Mouse (Mus musculus): ENCODE measurements around the gene Gm11492. TPM values are rescaled to one million over a fixed set of nuclear protein-coding genes. Genes with fewer than 3 reads are reported as not detected.

Gm11492 gene
- polyA plus RNA-seq (2015; fragmentation: Nextera tagmentation; extraction: Ambion mirVana), result not detected in 2 replicates

DNA sequence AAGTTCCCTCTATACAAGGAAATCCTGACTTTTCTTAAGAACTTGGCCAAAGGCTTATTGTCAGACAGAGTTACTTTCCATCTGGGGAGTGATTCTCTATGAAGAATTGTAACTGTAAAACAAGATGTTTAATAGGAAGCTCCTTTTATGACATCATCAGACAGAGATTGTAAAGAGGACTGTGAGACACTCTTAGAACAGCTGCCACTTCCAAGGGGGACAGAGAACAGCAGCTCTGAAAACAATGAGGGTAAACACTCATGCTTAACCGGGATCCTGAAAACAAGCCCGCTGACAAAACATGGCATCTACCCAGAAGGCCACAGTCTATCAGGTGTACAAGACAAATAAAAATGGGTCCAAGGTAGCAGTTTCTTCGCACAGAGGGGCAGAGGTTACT lies at the start of gene Gm11492:
Gm11492 (plus strand) TSS at position 153 of the 400 bp plus-strand sequence.
- Histone ChIP-seq H3K27ac (ENCODE audit: low read depth, low read length) (no peak within 1 kb of the TSS), H3K27me3 (replicated peaks; ENCODE audit: control insufficient read depth, insufficient read depth, low read length) (no peaks in the 10 kb centered on the region), H3K36me3 (ENCODE audit: control insufficient read depth, insufficient read depth) (no peaks in the 10 kb centered on the region), H3K9me3 (ENCODE audit: control insufficient read depth) (no peaks in the 10 kb centered on the region), H3K4me2 (replicated peaks; ENCODE audit: low read depth) (no peak within 1 kb of the TSS), H3K9ac (ENCODE audit: low read depth, low read length) (no peak within 1 kb of the TSS), H3K4me3 (ENCODE audit: low read depth, low read length) (no peak within 1 kb of the TSS), H3K4me1 (replicated peaks; ENCODE audit: control insufficient read depth, insufficient read depth, low read length) (no peaks in the 10 kb centered on the region)
- ATAC-seq, result no peak
- WGBS, result 60% methylated on average over 3 of the region's 3 CpGs
- no peak for TF ChIP-seq CTCF (IDR thresholded peaks at IDR 0.05; ENCODE audit: low read depth)

- 5% methylated on average over 2 of the region's 2 CpGs for WGBS
- peak; percentile 80 for ATAC-seq
- no peak overlapping the region for H3K4me2 ChIP-seq (replicated peaks; ENCODE audit: low read depth)
These were observed 47.2 kb upstream of the Gm11492 start for GRCm38 (mm10) chr11:87519260-87519659.

DNA sequence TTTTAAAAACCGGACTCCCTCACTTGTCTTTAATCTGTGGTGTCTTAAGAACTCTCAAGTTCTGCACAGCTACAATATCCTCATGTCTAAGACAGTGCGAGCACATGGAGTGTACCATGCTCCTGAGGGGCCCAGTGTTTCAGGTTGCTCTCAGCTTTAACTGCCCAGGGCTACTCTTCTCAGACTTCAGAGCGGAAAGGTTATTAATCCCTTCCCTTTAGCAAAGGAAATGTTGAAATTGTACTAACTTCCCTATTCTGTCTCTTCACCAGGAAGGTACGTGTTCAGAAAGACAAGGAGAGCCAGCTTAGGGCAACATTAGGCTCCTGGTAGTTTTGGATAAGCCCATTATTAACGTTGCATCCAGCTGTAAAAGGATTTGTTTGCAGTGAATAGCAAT lies 43.0 kb upstream of the Gm11492 start:
- Histone ChIP-seq H3K27ac (ENCODE audit: low read depth, low read length) (no peak overlapping the region), H3K9ac (ENCODE audit: low read depth, low read length) (no peak overlapping the region), H3K4me2 (replicated peaks; ENCODE audit: low read depth) (no peak overlapping the region), H3K27me3 (replicated peaks; ENCODE audit: control insufficient read depth, insufficient read depth, low read length) (no peaks in the 10 kb centered on the region), H3K9me3 (ENCODE audit: control insufficient read depth) (no peaks in the 10 kb centered on the region), H3K36me3 (ENCODE audit: control insufficient read depth, insufficient read depth) (no peaks in the 10 kb centered on the region), H3K4me1 (replicated peaks; ENCODE audit: control insufficient read depth, insufficient read depth, low read length) (no peaks in the 10 kb centered on the region), H3K4me3 (ENCODE audit: low read depth, low read length) (no peak overlapping the region)
- no peak for ATAC-seq
- TF ChIP-seq CTCF (IDR thresholded peaks at IDR 0.05; ENCODE audit: low read depth), result no peak
- WGBS, result 66% methylated on average over 5 of the region's 5 CpGs

More at GRCm38 (mm10) chr11:87519260-87519659, 47.2 kb upstream of the Gm11492 start:
- no peaks in the 10 kb centered on the region for H3K9me3 ChIP-seq (ENCODE audit: control insufficient read depth)
- H3K4me3 ChIP-seq (ENCODE audit: low read depth, low read length), result no peak overlapping the region
- no peak overlapping the region for H3K27ac ChIP-seq (ENCODE audit: low read depth, low read length)
- H3K4me1 ChIP-seq (replicated peaks; ENCODE audit: control insufficient read depth, insufficient read depth, low read length), result no peaks in the 10 kb centered on the region
- peak; percentile 90 for TF ChIP-seq CTCF (IDR thresholded peaks at IDR 0.05; ENCODE audit: low read depth)
- H3K9ac ChIP-seq (ENCODE audit: low read depth, low read length), result no peak overlapping the region
- H3K36me3 ChIP-seq (ENCODE audit: control insufficient read depth, insufficient read depth), result no peaks in the 10 kb centered on the region
- no peaks in the 10 kb centered on the region for H3K27me3 ChIP-seq (replicated peaks; ENCODE audit: control insufficient read depth, insufficient read depth, low read length)

DNA sequence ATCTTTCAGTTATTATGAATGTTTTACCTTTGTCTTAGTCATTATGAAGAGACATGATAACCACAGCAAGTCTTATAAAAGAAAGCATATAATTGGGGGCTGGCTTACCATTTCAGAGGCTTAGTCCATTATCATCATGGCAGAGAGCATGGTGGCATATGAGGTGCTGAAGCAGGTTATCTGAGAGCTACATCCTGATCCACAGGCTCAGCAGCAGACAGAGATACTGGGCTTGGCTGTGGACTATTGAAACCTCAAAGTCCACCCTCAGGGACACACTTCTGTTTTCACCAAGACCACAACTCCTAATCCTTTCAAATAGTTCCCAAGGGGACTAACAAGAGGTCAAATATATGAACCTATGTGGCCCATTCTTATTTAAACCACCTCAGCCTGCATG lies 42.5 kb upstream of the Gm11492 start:
- H3K4me3 ChIP-seq (ENCODE audit: low read depth, low read length), result no peak overlapping the region
- no peak overlapping the region for H3K4me2 ChIP-seq (replicated peaks; ENCODE audit: low read depth)
- no peak for TF ChIP-seq CTCF (IDR thresholded peaks at IDR 0.05; ENCODE audit: low read depth)
- no peak overlapping the region for H3K9ac ChIP-seq (ENCODE audit: low read depth, low read length)
- no peak overlapping the region for H3K27ac ChIP-seq (ENCODE audit: low read depth, low read length)
- H3K4me1 ChIP-seq (replicated peaks; ENCODE audit: control insufficient read depth, insufficient read depth, low read length), result no peaks in the 10 kb centered on the region
- H3K27me3 ChIP-seq (replicated peaks; ENCODE audit: control insufficient read depth, insufficient read depth, low read length), result no peaks in the 10 kb centered on the region
- no peak for ATAC-seq
- no peaks in the 10 kb centered on the region for H3K36me3 ChIP-seq (ENCODE audit: control insufficient read depth, insufficient read depth)
- no peaks in the 10 kb centered on the region for H3K9me3 ChIP-seq (ENCODE audit: control insufficient read depth)

DNA sequence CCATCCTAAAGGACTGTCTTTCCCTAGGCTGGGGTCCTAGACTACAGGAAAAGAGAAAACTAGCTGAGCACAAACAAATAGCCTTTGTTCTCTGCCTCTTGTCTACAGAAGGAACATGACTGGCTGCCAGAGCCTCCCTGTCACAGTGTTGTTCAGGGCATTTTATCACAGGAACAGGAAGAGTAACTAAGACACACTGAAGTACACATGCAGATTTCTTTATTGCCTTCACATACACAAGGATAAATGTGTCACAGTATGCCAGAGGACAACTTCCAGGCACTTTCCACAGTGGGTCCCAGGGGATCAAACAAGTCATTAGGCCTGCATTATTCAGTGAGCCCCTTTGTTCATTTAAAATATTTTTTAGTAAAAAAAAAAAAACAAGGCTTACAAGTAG lies 41.7 kb upstream of the Gm11492 start:
- no peaks in the 10 kb centered on the region for H3K9me3 ChIP-seq (ENCODE audit: control insufficient read depth)
- no peak for ATAC-seq
- no peaks in the 10 kb centered on the region for H3K27me3 ChIP-seq (replicated peaks; ENCODE audit: control insufficient read depth, insufficient read depth, low read length)
- H3K4me3 ChIP-seq (ENCODE audit: low read depth, low read length), result no peak overlapping the region
- no peaks in the 10 kb centered on the region for H3K36me3 ChIP-seq (ENCODE audit: control insufficient read depth, insufficient read depth)
- no peak overlapping the region for H3K9ac ChIP-seq (ENCODE audit: low read depth, low read length)
- TF ChIP-seq CTCF (IDR thresholded peaks at IDR 0.05; ENCODE audit: low read depth), result no peak
- H3K4me2 ChIP-seq (replicated peaks; ENCODE audit: low read depth), result no peak overlapping the region
- H3K27ac ChIP-seq (ENCODE audit: low read depth, low read length), result no peak overlapping the region
- H3K4me1 ChIP-seq (replicated peaks; ENCODE audit: control insufficient read depth, insufficient read depth, low read length), result no peaks in the 10 kb centered on the region

- no peak for TF ChIP-seq CTCF (IDR thresholded peaks at IDR 0.05; ENCODE audit: low read depth)
- WGBS, result 80% methylated on average over 3 of the region's 3 CpGs
- no peaks in the 10 kb centered on the region for H3K9me3 ChIP-seq (ENCODE audit: control insufficient read depth)
- H3K27me3 ChIP-seq (replicated peaks; ENCODE audit: control insufficient read depth, insufficient read depth, low read length), result no peaks in the 10 kb centered on the region
- no peak for ATAC-seq
- no peak overlapping the region for H3K27ac ChIP-seq (ENCODE audit: low read depth, low read length)
- no peak overlapping the region for H3K4me3 ChIP-seq (ENCODE audit: low read depth, low read length)
- no peaks in the 10 kb centered on the region for H3K4me1 ChIP-seq (replicated peaks; ENCODE audit: control insufficient read depth, insufficient read depth, low read length)
- no peak overlapping the region for H3K4me2 ChIP-seq (replicated peaks; ENCODE audit: low read depth)
- H3K9ac ChIP-seq (ENCODE audit: low read depth, low read length), result no peak overlapping the region
- no peaks in the 10 kb centered on the region for H3K36me3 ChIP-seq (ENCODE audit: control insufficient read depth, insufficient read depth)
These were observed 39.1 kb upstream of the Gm11492 start for GRCm38 (mm10) chr11:87527364-87527763.

DNA sequence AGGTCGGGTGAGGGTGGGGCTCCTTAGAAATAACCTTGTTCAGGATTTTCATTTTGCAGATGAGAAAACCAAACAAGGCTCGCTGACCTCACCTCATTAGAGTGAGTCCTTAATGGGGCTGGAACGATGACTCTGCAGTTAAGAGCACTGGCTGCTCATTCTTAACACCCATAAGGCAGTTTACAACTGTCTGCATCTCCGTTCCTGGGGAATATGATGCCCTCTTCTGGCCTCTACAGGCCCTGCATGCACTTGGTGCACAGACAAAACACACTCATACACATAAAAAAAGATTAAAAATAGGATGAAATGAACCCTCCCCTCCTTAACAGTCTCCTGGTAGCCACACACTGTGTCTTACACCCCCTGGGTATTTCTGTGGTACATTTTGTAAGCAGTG lies 38.5 kb upstream of the Gm11492 start:
- H3K27me3 ChIP-seq (replicated peaks; ENCODE audit: control insufficient read depth, insufficient read depth, low read length), result no peaks in the 10 kb centered on the region
- H3K27ac ChIP-seq (ENCODE audit: low read depth, low read length), result no peak overlapping the region
- TF ChIP-seq CTCF (IDR thresholded peaks at IDR 0.05; ENCODE audit: low read depth), result peak; percentile 54
- no peaks in the 10 kb centered on the region for H3K36me3 ChIP-seq (ENCODE audit: control insufficient read depth, insufficient read depth)
- no peak overlapping the region for H3K4me2 ChIP-seq (replicated peaks; ENCODE audit: low read depth)
- no peaks in the 10 kb centered on the region for H3K9me3 ChIP-seq (ENCODE audit: control insufficient read depth)
- H3K4me3 ChIP-seq (ENCODE audit: low read depth, low read length), result no peak overlapping the region
- H3K4me1 ChIP-seq (replicated peaks; ENCODE audit: control insufficient read depth, insufficient read depth, low read length), result no peaks in the 10 kb centered on the region
- 52% methylated on average over 4 of the region's 4 CpGs for WGBS
- ATAC-seq, result no peak
- no peak overlapping the region for H3K9ac ChIP-seq (ENCODE audit: low read depth, low read length)

All from intestine, postnatal 0 days (tissue).